Comparison of ENCODE assay signal across 18 mouse cellular contexts in genomic region chr12:70890405-70890804, GRCm38 (mm10).
"Had no signal": no experiment of that assay in that cellular context is flagged by ENCODE, and none has a peak within 500 bp of the region (broad histone marks: within the 10 kb centered on the region; RNA-seq: fewer than 3 reads in every experiment).

No protein-coding gene starts in this region.

- ATAC-seq: liver, embryonic 12.5 days had no signal

- H3K9me3 ChIP-seq: liver, embryonic 12.5 days; neural tube, embryonic 13.5 days; neural tube, embryonic 15.5 days had no signal

- H3K27ac ChIP-seq: liver, embryonic 12.5 days; liver, embryonic 14.5 days; neural tube, embryonic 13.5 days; neural tube, embryonic 15.5 days had no signal

- H3K9ac ChIP-seq: liver, embryonic 12.5 days; liver, embryonic 14.5 days; lung, embryonic 14.5 days; neural tube, embryonic 13.5 days; neural tube, embryonic 15.5 days had no signal

- H3K4me2 ChIP-seq: liver, embryonic 12.5 days; lung, embryonic 14.5 days; neural tube, embryonic 13.5 days; neural tube, embryonic 15.5 days had no signal

- H3K4me1 ChIP-seq: liver, embryonic 12.5 days; neural tube, embryonic 13.5 days; neural tube, embryonic 15.5 days had no signal

- H3K4me3 ChIP-seq: liver, embryonic 12.5 days; myocyte; neural tube, embryonic 13.5 days; neural tube, embryonic 15.5 days had no signal

- DNase-seq: lung, adult 18-20 months; lung, embryonic 14.5 days; lung, postnatal 10 days; lung, postnatal 4 days; midbrain, embryonic 14.5 days; retina, postnatal 1 day; right cerebral cortex, adult 18-20 months; right cerebral cortex, postnatal 25 days; right cerebral cortex, postnatal 4 days; spleen, adult 18-20 months; thymus, adult 18-20 months; thymus, postnatal 25 days; thymus, postnatal 4 days had no signal

- H3K27me3 ChIP-seq: liver, embryonic 12.5 days; neural tube, embryonic 13.5 days; neural tube, embryonic 15.5 days had no signal
